Mouse (Mus musculus) adrenal gland, postnatal 10 days (tissue): Measurements from ENCODE around the gene Plxnd1. TPM values are rescaled to one million over a fixed set of nuclear protein-coding genes. Genes with fewer than 3 reads are reported as not detected.

Experiments used
- DNase-seq: peaks from one replicate; pipeline ENCODE4 v3.0.0; 2021; ENCODE audit warnings: mixed read lengths
- total RNA-seq, 2 experiments: library from RNA; stranded (reverse); gene quantifications; 2 replicates each; pipeline ENCODE4 v1.2.3; 2021

Plxnd1 gene
- total RNA-seq, 2 experiments from 2014 or later, result 155 to 215 TPM

DNA sequence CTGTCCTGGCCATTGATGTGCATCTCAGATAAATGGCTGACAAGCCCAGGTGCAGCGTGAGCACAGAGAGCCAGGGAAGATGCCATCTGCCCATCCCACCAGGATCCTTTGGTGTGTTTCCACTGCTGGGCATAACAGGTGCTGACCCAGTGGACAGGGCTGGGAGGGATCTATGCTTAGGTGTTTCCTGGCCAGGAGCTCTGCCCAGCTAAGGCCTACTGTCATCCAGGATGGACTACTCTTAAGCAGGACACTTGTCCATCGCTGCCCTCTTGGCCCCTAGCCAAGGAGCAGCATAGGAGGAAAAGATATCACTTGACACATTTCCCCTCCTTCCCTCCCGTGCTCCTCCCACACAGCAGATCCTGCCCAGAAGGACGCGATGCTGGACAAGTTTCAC lies 78.2 kb downstream of the Plxnd1 start:
- no peak for DNase-seq

- DNase-seq, result no peak
Measured at GRCm38 (mm10) chr6:115915601-115916445, 79.0 kb downstream of the Plxnd1 start.

DNA sequence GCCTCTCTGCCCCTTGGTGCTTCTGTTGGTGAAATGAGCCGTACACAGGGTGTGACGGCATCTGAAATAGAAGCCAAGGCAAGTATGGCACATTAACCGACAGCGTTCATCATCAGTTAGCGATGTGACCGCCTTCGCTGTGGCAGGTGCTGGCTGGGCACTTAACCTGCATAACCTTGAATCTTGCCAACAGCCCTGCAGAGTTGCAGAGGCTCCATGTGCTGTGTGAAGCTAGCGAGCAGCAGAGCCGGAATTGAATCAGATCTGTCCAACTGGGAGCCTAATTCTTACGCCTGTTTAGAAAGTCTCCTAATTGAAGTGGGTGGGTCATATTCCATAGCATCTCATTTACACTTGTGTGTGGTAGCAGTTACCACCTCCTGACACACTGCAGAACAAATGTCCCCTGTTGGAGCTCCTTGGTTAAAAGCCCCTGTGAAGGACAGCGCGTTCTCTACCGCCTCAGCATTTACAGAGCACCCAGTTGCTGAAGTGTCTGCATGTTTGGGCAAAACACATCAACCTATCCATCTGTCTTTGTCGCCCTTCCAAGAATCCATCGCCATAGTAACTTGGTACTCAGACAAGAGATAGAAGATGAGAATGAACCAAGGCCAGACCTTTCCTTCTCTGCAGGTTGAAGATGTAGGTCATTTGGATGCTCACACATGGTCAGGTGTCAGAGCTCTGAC lies 80.1 kb downstream of the Plxnd1 start:
- DNase-seq, result no peak

DNA sequence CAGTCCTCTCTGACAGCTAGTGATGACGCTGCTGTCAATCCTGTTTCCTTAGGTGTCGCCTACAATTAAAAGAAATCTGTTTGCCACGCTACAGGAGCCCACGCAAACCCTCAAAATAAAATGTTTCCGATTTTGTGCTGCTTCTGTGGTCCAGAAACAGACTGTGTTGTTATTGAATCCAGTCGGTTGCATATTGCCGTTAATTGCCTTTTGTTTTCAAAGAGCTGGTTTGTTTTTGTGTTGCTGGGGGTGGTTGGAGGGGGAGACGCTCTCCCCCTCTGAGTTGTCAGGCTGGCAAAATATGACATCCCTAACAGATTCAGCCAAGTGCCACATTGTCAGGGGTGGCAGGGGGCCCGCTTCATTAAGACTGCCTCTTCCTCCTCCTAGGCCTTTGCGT lies 81.3 kb downstream of the Plxnd1 start:
- DNase-seq, result no peak

DNA sequence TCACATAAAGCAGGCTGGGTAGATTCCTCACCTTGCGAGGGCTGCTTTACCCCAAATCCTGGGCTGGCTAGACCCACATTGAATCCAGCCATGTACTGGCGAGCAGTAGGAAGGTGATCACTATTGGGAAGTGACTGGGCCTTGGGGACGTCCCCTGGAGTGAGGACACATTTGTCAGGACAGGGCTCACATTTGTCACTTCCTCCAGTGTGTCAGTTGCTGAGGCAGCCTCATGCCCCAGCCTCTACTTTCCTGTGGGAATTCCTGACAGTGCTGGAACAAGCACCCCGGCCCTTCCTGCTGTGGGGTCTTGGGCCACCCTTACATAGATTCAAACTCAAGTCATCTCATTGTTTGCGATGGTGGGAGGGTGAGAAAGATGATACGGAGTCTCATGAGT lies 83.0 kb downstream of the Plxnd1 start:
- DNase-seq, result no peak

DNA sequence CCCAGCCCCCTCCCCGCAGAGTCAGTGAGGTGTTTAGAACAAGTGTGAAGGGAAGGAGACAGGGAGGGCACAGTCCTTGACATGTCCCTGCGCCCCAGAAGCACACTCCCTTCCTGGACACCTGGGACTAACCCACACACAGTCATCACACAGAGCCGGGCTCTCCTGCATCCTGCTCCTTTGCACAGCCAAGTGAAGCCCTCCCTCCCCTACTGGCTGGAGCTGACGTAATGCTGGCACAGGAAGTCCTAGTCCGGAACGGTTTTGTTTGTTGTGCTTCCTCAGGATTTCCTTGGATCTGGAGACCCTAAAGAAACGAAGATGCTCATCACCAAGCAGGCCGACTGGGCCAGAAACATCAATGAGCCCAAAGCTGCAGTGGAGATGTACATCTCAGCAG lies 84.9 kb downstream of the Plxnd1 start:
- DNase-seq, result peak; percentile 63

DNA sequence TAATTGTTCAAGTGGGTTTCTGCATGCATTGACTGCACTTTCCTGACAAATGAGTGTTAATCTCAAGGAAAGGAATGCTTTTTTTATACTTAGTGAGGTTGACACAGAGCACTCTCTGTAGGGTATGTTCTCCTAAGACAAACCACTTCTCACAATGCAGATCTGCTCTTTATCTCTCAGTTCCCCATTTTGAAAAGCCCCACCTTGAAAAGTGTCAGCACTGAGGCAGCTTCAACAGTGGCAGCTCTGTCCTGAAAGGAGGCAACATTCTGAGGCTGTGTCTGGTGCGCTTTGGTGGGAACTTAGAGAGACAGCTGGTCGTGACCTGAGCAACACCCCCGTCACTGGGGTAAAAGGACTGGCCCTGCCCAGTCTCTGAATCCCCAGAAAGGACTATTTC lies 85.8 kb downstream of the Plxnd1 start:
- no peak for DNase-seq

GRCm38 (mm10) chr6:115908421-115908982 lies 86.3 kb downstream of the Plxnd1 start:
- DNase-seq, result peak; percentile 51

DNA sequence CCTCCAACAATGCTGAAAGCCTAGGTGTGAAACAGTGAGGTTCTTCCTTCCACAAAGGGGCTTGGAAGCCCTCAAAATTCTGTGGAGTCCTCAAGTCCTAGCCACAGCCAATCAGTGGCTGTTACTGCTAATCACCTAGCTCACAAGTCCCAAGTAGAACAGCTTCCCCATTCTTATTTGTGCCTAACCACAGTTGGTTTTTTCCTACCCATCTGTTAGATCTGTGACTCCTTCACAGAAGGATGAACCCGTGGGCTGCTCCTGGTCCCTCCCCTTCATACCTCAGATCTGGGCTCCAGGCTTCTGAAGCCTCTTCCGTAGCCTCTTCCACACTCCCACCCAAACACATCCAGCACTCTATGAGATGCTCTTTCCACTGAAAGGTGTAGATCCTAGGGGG lies 87.9 kb downstream of the Plxnd1 start:
- DNase-seq, result no peak

GRCm38 (mm10) chr6:115906455-115906854 lies 88.3 kb downstream of the Plxnd1 start:
- no peak for DNase-seq

- no peak for DNase-seq
Measured at GRCm38 (mm10) chr6:115905568-115905967, 89.2 kb downstream of the Plxnd1 start.

Other genes with a start within 250 kb of the Plxnd1 start
- gene Tmem40, start 232.6 kb downstream of the Plxnd1 start, total RNA-seq, result under 1 TPM; 0.79 to 0.93 TPM
- 10 to 100 TPM; 10.4 to 16.1 TPM for gene Cand2, start 220.5 kb downstream of the Plxnd1 start, total RNA-seq
- 1,000 to 10,000 TPM; 1,305 to 1,319 TPM for gene Rpl32, start 186.3 kb downstream of the Plxnd1 start, total RNA-seq
- under 1 TPM; 0.57 to 1.00 TPM for gene Efcab12, start 156.6 kb downstream of the Plxnd1 start, total RNA-seq
- 1 to 10 TPM; 3.6 to 5.2 TPM for gene Mbd4, start 141.6 kb downstream of the Plxnd1 start, total RNA-seq
- 10 to 100 TPM; 13.4 to 16.0 TPM for gene Ift122, start 141.5 kb downstream of the Plxnd1 start, total RNA-seq
- gene Rho, start 63.3 kb downstream of the Plxnd1 start, total RNA-seq, result under 1 TPM; 0.39 to 0.42 TPM
- not detected for gene H1foo, start 50.1 kb downstream of the Plxnd1 start, total RNA-seq
- gene Tmcc1, start 198.5 kb upstream of the Plxnd1 start, total RNA-seq, result 10 to 100 TPM; 22.9 to 27.0 TPM
- 10 to 100 TPM; 41.3 to 52.7 TPM for gene Washc2, start 213.0 kb upstream of the Plxnd1 start, total RNA-seq